Mouse (Mus musculus): ENCODE measurements around the gene Skil.

The Skil gene

GRCm38 (mm10) chr3:31083507-31084245 is 11.2 kb upstream of the Skil start:
- DNase-seq (ENCODE audit: low spot score in 2 of 2) = no peak

DNA sequence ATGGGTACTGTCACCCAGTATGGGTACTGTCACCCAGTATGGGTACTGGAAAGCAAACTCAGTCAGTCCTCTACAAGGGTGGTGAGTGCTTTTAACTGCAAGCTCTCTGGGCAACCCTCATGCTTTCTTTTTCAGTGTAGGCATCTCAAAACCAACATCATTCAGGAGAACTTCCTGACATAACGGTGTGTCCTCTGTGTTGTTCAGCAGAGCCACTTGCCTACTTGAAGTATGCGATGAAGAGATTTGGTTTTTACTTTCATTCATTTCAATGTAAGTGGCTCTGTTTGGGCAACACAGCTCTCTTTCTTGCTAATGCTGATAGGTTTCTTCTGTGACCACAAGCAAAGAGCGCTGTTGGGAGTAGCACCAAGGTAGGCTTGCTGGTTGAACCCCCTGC is 9.9 kb upstream of the Skil start:
- DNase-seq (ENCODE audit: low spot score in 2 of 2) = no peak

DNA sequence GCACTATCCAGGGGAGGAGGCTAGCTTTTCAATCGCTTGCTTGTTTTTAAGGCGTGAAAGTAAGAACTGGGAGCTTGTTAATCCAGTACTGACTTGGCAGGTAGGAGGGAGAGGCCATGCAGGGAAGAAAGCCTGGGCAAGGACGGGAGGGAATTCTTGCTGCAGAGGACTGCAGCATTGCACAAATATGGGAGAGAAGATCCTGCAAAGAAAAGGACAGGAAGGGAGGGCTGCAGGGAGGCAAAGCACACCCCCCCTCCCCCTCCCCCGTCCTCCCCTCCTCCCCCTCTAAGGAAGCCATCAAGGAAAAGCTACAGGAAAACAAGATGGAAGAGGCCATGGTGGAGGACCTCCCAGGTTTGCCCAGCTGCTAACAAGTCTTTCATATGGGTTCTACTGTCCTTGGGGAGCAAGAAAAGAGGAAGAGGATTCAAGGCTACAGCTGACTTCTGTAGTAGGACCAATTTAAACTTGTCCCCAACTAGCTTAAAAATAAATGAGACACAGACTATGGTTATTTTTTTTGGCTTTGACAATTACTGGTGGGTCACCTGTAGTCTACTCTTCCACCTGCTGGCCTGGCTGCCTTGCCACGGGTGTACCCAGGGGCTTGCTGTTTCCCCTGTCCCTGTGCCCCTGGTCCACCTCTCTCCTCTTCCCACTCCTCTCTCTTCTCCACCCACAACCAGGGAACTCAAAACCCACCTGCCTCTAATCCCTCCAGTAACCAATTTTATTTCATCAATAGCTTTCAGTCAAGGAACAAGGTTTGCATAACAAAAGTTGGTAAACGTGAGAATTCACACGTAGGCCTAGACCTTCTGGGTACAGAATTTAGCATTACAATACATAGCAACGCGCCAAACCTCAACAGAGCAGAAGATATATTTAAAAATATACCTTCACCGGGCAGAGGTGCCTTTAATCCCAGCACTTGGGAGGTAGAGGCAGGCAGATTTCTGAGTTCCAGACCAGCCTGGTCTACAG is 5.8 kb upstream of the Skil start:
- no peak for DNase-seq (ENCODE audit: low spot score in 2 of 2)

- no peak for DNase-seq (ENCODE audit: low spot score in 2 of 2)
Measured at GRCm38 (mm10) chr3:31089956-31090355, 4.9 kb upstream of the Skil start.

DNA sequence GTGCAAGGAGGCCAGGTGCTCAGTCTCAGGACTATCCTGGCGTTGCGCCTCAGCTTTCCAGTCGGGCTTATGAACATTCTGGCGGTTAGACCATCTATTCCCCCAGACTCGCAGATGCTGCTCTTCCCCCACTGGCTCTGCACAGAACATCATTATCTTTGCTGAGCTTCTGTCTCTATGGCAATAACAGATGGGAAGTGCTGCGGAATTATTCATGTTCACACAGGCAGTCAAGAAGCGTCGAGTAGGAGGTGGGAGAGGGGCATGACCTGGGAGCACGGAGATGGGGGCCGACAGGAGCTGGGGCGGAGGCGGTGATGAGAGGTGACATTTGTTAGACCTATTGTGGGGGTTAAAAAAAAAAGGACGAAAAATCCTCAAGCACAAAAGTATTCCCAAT is 1.7 kb upstream of the Skil start:
- peak; percentile 48 to 70 for DNase-seq (ENCODE audit: low spot score in 2 of 2)

DNA sequence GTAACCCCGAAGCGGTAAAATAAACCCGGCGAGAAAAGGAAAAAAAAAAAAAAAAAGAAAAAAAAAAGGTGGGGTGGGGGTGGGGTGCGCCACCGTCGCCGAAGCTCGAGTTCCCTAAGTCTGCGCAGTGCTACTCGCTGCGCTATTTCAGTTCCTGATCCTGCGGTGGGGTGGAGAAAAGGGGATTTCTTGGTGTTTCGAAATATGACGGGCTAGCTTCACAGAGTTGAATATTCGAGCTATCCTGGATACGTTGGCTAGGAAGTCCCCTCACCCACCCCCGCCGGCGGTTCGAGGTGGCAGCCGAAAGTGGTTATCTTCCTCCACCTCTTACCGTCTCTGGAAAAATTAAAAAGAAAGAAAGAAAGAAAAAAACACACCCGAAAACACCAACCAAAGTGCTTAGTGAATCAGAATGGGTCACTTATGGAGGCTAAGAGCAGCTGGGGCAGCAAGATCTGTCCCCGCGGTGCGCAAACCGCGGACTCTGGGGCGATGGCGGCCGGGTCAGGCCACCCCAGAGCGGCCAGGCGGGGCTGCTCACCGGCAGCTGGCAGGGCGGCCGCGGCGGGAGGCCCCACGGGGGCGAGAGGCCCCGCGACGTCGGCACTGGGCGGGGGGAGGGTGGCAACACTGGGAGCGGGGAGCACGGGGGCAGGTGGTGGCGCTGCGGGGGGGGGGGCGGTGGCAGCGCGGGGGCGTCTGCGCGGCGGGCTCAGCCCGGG is 1.1 kb upstream of the Skil start:
- peak; percentile 57 to 65 for DNase-seq (ENCODE audit: low spot score in 2 of 2)

DNA sequence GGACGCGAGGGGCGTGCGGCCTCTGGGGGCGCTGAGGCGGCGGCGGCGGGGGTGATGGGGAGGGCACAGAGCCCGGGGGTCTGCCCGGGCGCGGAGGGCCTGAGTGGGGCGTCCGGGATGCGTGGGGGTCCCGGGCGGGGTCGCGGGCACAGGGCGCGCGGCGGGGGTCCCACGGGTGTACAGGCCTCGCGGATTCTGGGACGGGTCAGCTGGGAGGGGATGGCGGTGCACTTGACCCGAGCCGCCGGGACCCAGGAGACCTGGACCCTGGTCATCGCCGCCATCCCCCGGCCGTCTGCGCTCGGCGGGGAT is 277 bp downstream of the Skil start:
- DNase-seq (ENCODE audit: low spot score in 2 of 2) = peak in 1 of 2 experiments; percentile 22

DNA sequence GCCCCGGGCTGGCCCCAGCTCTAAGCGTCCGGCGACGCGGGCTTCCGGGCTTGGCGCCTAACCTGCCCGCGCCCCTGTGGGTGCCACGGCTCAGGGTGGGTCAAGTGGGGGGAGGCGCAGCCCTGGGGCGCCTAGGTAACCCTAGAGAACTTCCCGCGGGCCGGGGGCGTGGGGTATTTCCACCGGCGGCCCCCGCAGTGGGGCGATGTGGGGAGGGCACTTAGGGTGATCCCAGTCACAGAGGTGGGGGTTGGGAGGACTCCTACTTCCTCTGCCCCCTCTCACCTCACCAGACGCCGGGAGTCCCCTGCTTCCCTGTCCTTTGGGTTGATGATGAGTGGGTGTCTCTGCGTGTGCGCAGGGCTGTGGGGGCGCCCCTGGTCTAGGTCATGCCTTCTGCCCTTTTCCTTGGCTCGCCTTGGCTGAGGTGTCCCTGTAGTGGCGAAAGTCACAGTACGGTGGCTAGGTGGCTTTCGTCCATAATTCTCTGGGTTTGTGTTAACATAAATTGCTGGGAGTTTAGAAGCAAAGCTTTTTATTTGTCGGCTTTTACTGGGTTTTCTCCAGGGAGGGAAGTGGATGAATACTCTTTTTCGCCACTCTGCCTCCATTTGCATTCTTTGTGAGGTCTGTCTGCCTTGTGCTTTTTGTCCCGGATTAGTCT is 765 bp downstream of the Skil start:
- peak in 1 of 2 experiments; percentile 16 for DNase-seq (ENCODE audit: low spot score in 2 of 2)

DNA sequence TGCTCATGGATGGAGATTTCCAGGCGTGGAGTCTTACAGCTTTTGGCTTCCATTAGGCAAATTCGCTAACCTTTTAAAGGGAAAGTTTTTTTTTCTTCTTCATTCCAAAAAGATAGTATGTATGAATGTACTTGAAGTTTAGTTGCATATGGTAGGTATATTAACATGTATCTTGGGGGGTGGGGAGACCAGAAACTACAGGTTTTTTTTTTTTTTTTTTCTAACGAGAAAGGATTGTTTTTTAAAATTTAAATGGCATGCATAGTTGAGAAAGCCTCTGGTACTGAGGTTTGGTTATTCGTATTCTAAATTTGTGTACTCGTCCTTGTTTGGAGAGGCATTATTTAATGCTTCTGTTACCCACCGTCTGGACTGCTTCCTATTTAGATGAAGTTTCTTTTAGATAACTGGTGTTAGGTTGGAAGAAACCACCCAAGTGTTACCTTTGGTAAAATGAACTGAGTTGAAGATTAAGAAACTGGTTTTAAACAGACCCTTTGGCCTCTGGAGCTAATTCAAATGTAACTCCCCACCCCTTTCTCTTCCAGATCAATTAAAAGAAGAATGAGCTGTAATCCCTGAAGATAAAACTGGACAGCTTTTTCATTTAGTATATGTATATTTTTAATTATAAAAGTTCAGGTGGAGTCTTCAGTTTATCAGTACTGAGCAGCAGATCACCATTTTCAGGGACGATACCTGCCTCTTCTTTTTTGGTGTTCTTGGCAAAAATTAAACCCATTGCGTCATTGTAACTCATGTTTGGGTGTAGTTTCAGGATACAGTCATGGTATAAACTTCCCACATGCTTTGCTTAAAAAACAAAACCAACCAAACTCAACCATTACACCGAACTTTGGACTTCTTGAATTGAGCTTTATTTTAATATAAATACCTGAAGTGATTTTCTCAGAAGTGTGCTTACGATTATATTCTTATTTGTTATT is 1.6 kb downstream of the Skil start:
- DNase-seq (ENCODE audit: low spot score in 2 of 2) = no peak

DNA sequence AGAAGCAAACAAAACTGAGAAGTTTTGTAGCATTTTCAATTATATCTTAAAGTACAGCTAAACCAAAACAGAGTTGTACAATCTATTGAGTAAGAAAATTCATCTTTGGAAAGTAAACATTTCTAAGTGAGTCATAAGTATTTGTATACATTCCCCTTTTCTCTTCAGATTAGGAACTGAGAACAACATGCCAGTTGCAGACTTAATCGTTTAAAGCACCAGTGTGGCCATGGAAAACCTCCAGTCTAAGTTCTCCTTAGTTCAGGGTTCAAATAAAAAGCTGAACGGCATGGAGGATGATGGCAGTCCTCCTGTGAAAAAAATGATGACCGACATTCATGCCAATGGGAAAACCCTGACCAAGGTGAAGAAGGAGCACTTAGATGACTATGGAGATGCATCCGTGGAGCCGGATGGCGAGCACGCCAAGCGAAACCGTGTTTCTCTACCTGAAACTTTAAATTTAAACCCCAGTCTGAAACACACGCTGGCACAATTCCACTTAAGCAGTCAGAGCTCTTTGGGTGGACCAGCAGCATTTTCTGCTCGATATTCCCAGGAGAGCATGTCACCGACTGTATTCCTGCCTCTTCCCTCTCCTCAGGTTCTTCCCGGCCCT is 2.4 kb downstream of the Skil start:
- no peak for DNase-seq (ENCODE audit: low spot score in 2 of 2)

DNA sequence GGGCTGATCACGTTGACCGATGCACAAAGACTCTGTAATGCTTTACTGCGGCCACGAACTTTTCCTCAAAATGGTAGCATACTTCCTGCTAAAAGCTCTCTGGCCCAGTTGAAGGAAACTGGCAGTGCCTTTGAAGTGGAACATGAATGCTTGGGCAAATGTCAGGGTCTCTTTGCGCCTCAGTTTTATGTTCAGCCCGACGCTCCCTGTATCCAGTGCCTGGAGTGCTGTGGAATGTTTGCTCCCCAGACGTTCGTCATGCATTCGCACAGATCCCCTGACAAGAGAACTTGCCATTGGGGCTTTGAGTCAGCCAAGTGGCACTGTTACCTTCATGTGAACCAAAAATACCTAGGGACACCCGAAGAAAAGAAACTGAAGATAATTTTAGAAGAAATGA is 3.1 kb downstream of the Skil start:
- no peak for DNase-seq (ENCODE audit: low spot score in 2 of 2)

GRCm38 (mm10) chr3:31098556-31098955 is 3.7 kb downstream of the Skil start:
- no peak for DNase-seq (ENCODE audit: low spot score in 2 of 2)

DNA sequence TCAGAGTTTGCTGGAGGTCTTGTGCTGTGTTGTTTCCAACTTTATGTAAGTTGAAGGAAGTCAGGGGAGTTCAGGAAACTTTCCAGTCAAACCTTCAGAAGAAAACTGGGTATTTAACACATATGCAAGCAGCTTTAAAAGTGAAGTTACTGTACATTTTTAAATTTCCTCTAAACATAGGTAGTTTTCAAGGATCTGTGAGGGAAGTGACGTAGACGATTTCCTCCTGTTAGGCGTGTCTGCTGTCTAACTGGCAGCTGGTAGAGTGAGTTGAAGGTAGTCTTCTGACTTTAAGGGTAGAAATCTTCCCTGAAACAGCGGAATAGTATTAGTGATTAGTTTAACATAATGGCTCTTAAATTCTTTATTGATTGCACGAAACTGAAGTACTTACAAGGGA is 5.2 kb downstream of the Skil start:
- no peak for DNase-seq (ENCODE audit: low spot score in 2 of 2)

- no peak for DNase-seq (ENCODE audit: low spot score in 2 of 2)
Measured at GRCm38 (mm10) chr3:31100802-31101201, 5.9 kb downstream of the Skil start.

GRCm38 (mm10) chr3:31104936-31105335 is 10.1 kb downstream of the Skil start:
- DNase-seq (ENCODE audit: low spot score in 2 of 2) = no peak

- DNase-seq (ENCODE audit: low spot score in 2 of 2) = no peak
Measured at GRCm38 (mm10) chr3:31106597-31106996, 11.7 kb downstream of the Skil start.

GRCm38 (mm10) chr3:31107674-31108073 is 12.8 kb downstream of the Skil start:
- no peak for DNase-seq (ENCODE audit: low spot score in 2 of 2)

- DNase-seq (ENCODE audit: low spot score in 2 of 2) = no peak
Measured at GRCm38 (mm10) chr3:31109108-31109507, 14.2 kb downstream of the Skil start.

DNA sequence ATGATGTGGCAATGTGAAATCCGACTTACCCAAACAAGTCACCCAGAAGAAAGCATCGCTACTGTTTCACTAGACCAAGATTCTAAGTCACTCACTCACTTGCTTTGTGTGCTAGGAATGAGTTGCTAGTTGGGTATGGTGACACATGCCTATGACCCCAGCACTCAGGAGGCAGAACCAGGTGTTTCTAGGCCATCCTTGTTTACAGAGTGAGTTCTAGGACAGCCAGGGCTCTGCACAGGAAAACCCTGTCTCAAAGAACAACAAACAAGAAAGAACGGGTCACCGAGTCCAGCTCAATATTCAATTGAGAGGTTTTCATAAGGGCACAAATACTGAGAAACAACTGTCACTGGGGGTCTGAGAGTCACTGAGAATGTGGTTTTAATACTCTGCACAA is 28.2 kb downstream of the Skil start:
- DNase-seq (ENCODE audit: low spot score in 2 of 2) = no peak

DNA sequence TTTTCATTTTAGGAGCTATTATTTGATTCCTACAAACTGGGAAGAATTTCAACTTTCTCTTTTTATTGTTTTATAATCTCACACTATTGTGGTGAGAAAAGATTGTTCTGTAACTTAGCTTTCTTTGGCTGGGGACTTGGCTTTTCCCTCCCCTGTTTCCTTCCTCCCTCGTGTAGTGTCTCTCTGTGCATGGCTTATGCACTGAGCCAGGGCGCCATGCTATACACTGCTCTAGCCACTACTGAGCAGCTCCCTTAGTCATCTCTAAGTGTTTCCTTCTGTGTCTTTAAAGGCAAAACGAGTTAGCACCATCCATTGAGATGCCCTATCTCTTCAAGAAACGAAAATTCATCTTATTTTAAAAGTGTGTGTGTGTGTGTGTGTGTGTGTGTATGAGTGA is 31.4 kb downstream of the Skil start:
- no peak for DNase-seq (ENCODE audit: low spot score in 2 of 2)

All from right cerebral cortex, postnatal 36 days (tissue).